Mouse (Mus musculus): ENCODE measurements around the gene Gpc6. TPM values are rescaled to one million over a fixed set of nuclear protein-coding genes. Genes with fewer than 3 reads are reported as not detected.

Gpc6 gene
- polyA plus RNA-seq, 1 experiment from 2014 or later: 66.2 TPM

GRCm38 (mm10) chr14:117519574-117519973 is 594.5 kb downstream of the Gpc6 start:
- Histone ChIP-seq H3K9ac (no peak overlapping the region), H3K27ac (no peak overlapping the region), H3K27me3 (no peaks in the 10 kb centered on the region), H3K4me2 (no peak overlapping the region), H3K4me1 (peaks cover 14% of the 10 kb centered on the region), H3K36me3 (no peaks in the 10 kb centered on the region), H3K9me3 (replicated peaks) (no peaks in the 10 kb centered on the region), H3K4me3 (replicated peaks) (no peak overlapping the region)
- ATAC-seq (replicated peaks; ENCODE audit: low FRiP score): no peak
- WGBS: 52% methylated on average over 8 of the region's 8 CpGs

- no peak overlapping the region for H3K9ac ChIP-seq
- H3K27ac ChIP-seq: no peak overlapping the region
- H3K36me3 ChIP-seq: no peaks in the 10 kb centered on the region
- H3K4me3 ChIP-seq (replicated peaks): no peak overlapping the region
- ATAC-seq (replicated peaks; ENCODE audit: low FRiP score): no peak
- 74% methylated on average over 2 of the region's 2 CpGs for WGBS
- H3K4me1 ChIP-seq: peaks cover 14% of the 10 kb centered on the region
- H3K9me3 ChIP-seq (replicated peaks): no peaks in the 10 kb centered on the region
- H3K27me3 ChIP-seq: no peaks in the 10 kb centered on the region
- no peak overlapping the region for H3K4me2 ChIP-seq
These were observed 595.6 kb downstream of the Gpc6 start for GRCm38 (mm10) chr14:117520706-117521105.

GRCm38 (mm10) chr14:117525133-117525532 is 600.0 kb downstream of the Gpc6 start:
- peaks cover 3% of the 10 kb centered on the region for H3K4me1 ChIP-seq
- no peaks in the 10 kb centered on the region for H3K9me3 ChIP-seq (replicated peaks)
- ATAC-seq (replicated peaks; ENCODE audit: low FRiP score): no peak
- no peak overlapping the region for H3K27ac ChIP-seq
- H3K27me3 ChIP-seq: no peaks in the 10 kb centered on the region
- WGBS: 86% methylated on average over 6 of the region's 6 CpGs
- no peak overlapping the region for H3K4me2 ChIP-seq
- no peak overlapping the region for H3K4me3 ChIP-seq (replicated peaks)
- H3K36me3 ChIP-seq: no peaks in the 10 kb centered on the region
- H3K9ac ChIP-seq: no peak overlapping the region

GRCm38 (mm10) chr14:117527053-117527452 is 601.9 kb downstream of the Gpc6 start:
- H3K27ac ChIP-seq: no peak overlapping the region
- no peak overlapping the region for H3K9ac ChIP-seq
- no peak overlapping the region for H3K4me2 ChIP-seq
- no peak for ATAC-seq (replicated peaks; ENCODE audit: low FRiP score)
- no peaks in the 10 kb centered on the region for H3K27me3 ChIP-seq
- no peaks in the 10 kb centered on the region for H3K9me3 ChIP-seq (replicated peaks)
- no peaks in the 10 kb centered on the region for H3K36me3 ChIP-seq
- no peak overlapping the region for H3K4me3 ChIP-seq (replicated peaks)
- no peaks in the 10 kb centered on the region for H3K4me1 ChIP-seq
- 93% methylated on average over 7 of the region's 7 CpGs for WGBS

GRCm38 (mm10) chr14:117529439-117529838 is 604.3 kb downstream of the Gpc6 start:
- H3K27me3 ChIP-seq: no peaks in the 10 kb centered on the region
- H3K36me3 ChIP-seq: no peaks in the 10 kb centered on the region
- no peak overlapping the region for H3K4me3 ChIP-seq (replicated peaks)
- H3K9me3 ChIP-seq (replicated peaks): no peaks in the 10 kb centered on the region
- ATAC-seq (replicated peaks; ENCODE audit: low FRiP score): no peak
- no peak overlapping the region for H3K9ac ChIP-seq
- 81% methylated on average over 3 of the region's 3 CpGs for WGBS
- H3K4me1 ChIP-seq: no peaks in the 10 kb centered on the region
- no peak overlapping the region for H3K27ac ChIP-seq
- no peak overlapping the region for H3K4me2 ChIP-seq

- no peak overlapping the region for H3K27ac ChIP-seq
- no peaks in the 10 kb centered on the region for H3K4me1 ChIP-seq
- no peak overlapping the region for H3K4me3 ChIP-seq (replicated peaks)
- no peak overlapping the region for H3K4me2 ChIP-seq
- no peak for ATAC-seq (replicated peaks; ENCODE audit: low FRiP score)
- no peaks in the 10 kb centered on the region for H3K27me3 ChIP-seq
- no peak overlapping the region for H3K9ac ChIP-seq
- no peaks in the 10 kb centered on the region for H3K9me3 ChIP-seq (replicated peaks)
- H3K36me3 ChIP-seq: no peaks in the 10 kb centered on the region
These were observed 627.7 kb downstream of the Gpc6 start for GRCm38 (mm10) chr14:117552776-117553175.

- WGBS: 84% methylated on average over 7 of the region's 7 CpGs
- Histone ChIP-seq H3K4me1 (no peaks in the 10 kb centered on the region), H3K9ac (no peak overlapping the region), H3K27ac (no peak overlapping the region), H3K4me3 (replicated peaks) (no peak overlapping the region), H3K4me2 (no peak overlapping the region), H3K36me3 (no peaks in the 10 kb centered on the region), H3K9me3 (replicated peaks) (no peaks in the 10 kb centered on the region), H3K27me3 (no peaks in the 10 kb centered on the region)
- ATAC-seq (replicated peaks; ENCODE audit: low FRiP score): no peak
These were observed 631.7 kb downstream of the Gpc6 start for GRCm38 (mm10) chr14:117556715-117557320.

GRCm38 (mm10) chr14:117562146-117562545 is 637.0 kb downstream of the Gpc6 start:
- no peak overlapping the region for H3K4me2 ChIP-seq
- H3K9ac ChIP-seq: no peak overlapping the region
- no peak for ATAC-seq (replicated peaks; ENCODE audit: low FRiP score)
- no peak overlapping the region for H3K4me3 ChIP-seq (replicated peaks)
- H3K27me3 ChIP-seq: no peaks in the 10 kb centered on the region
- H3K9me3 ChIP-seq (replicated peaks): no peaks in the 10 kb centered on the region
- no peak overlapping the region for H3K27ac ChIP-seq
- no peaks in the 10 kb centered on the region for H3K4me1 ChIP-seq
- no peaks in the 10 kb centered on the region for H3K36me3 ChIP-seq
- WGBS: 74% methylated on average over 4 of the region's 4 CpGs

GRCm38 (mm10) chr14:117569278-117569677 is 644.2 kb downstream of the Gpc6 start:
- no peaks in the 10 kb centered on the region for H3K9me3 ChIP-seq (replicated peaks)
- H3K9ac ChIP-seq: no peak overlapping the region
- H3K36me3 ChIP-seq: no peaks in the 10 kb centered on the region
- no peak overlapping the region for H3K27ac ChIP-seq
- H3K4me1 ChIP-seq: no peaks in the 10 kb centered on the region
- WGBS: 82% methylated on average over 4 of the region's 4 CpGs
- H3K4me2 ChIP-seq: no peak overlapping the region
- H3K27me3 ChIP-seq: no peaks in the 10 kb centered on the region
- no peak for ATAC-seq (replicated peaks; ENCODE audit: low FRiP score)
- no peak overlapping the region for H3K4me3 ChIP-seq (replicated peaks)

- ATAC-seq (replicated peaks; ENCODE audit: low FRiP score): no peak
- no peaks in the 10 kb centered on the region for H3K36me3 ChIP-seq
- H3K27ac ChIP-seq: no peak overlapping the region
- H3K9me3 ChIP-seq (replicated peaks): no peaks in the 10 kb centered on the region
- H3K27me3 ChIP-seq: no peaks in the 10 kb centered on the region
- no peak overlapping the region for H3K4me3 ChIP-seq (replicated peaks)
- 84% methylated on average over 8 of the region's 8 CpGs for WGBS
- H3K4me2 ChIP-seq: no peak overlapping the region
- no peaks in the 10 kb centered on the region for H3K4me1 ChIP-seq
- H3K9ac ChIP-seq: no peak overlapping the region
These were observed 647.1 kb downstream of the Gpc6 start for GRCm38 (mm10) chr14:117572213-117572612.

GRCm38 (mm10) chr14:117574216-117574615 is 649.1 kb downstream of the Gpc6 start:
- no peaks in the 10 kb centered on the region for H3K36me3 ChIP-seq
- H3K4me3 ChIP-seq (replicated peaks): no peak overlapping the region
- H3K4me1 ChIP-seq: no peaks in the 10 kb centered on the region
- 85% methylated on average over 6 of the region's 6 CpGs for WGBS
- no peak overlapping the region for H3K9ac ChIP-seq
- no peaks in the 10 kb centered on the region for H3K27me3 ChIP-seq
- no peaks in the 10 kb centered on the region for H3K9me3 ChIP-seq (replicated peaks)
- no peak overlapping the region for H3K4me2 ChIP-seq
- no peak for ATAC-seq (replicated peaks; ENCODE audit: low FRiP score)
- H3K27ac ChIP-seq: no peak overlapping the region

GRCm38 (mm10) chr14:117581740-117582139 is 656.6 kb downstream of the Gpc6 start:
- ATAC-seq (replicated peaks; ENCODE audit: low FRiP score): no peak
- WGBS: 96% methylated on average over 6 of the region's 6 CpGs
- H3K9ac ChIP-seq: no peak overlapping the region

GRCm38 (mm10) chr14:117599758-117600157 is 674.6 kb downstream of the Gpc6 start:
- H3K4me2 ChIP-seq: no peak overlapping the region
- WGBS: 77% methylated on average over 5 of the region's 5 CpGs
- ATAC-seq (replicated peaks; ENCODE audit: low FRiP score): no peak
- no peak overlapping the region for H3K4me3 ChIP-seq (replicated peaks)
- no peaks in the 10 kb centered on the region for H3K9me3 ChIP-seq (replicated peaks)
- no peak overlapping the region for H3K27ac ChIP-seq
- H3K9ac ChIP-seq: no peak overlapping the region
- no peaks in the 10 kb centered on the region for H3K36me3 ChIP-seq
- no peaks in the 10 kb centered on the region for H3K27me3 ChIP-seq
- no peaks in the 10 kb centered on the region for H3K4me1 ChIP-seq

More at GRCm38 (mm10) chr14:117581740-117582139, 656.6 kb downstream of the Gpc6 start:
- Histone ChIP-seq H3K4me2 (no peak overlapping the region), H3K9me3 (replicated peaks) (no peaks in the 10 kb centered on the region), H3K4me3 (replicated peaks) (no peak overlapping the region), H3K36me3 (no peaks in the 10 kb centered on the region), H3K4me1 (no peaks in the 10 kb centered on the region), H3K27ac (no peak overlapping the region), H3K27me3 (no peaks in the 10 kb centered on the region)
